Mouse (Mus musculus) midbrain, embryonic 14.5 days (tissue): ENCODE results near the gene Syn3. TPM values are rescaled to one million over a fixed set of nuclear protein-coding genes. Genes with fewer than 3 reads are reported as not detected.
"Not testable (repeated sequence)": the region's sequence is repeated elsewhere in the genome, so short reads cannot be mapped to it uniquely, and the experiment has no call there.

Experiments used
- ATAC-seq: fragments of 200-750 bp; cut with Nextera tagmentation; 2 replicates; pipeline ENCODE4 v1.8.0; 2017; ENCODE audit warnings: moderate number of reproducible peaks, moderate library complexity; ENCODE audit not compliant: low FRiP score, low TSS enrichment
- DNase-seq: peaks from one replicate; pipeline ENCODE4 v3.0.0-alpha.2; 2015
- H3K27ac ChIP-seq: fragments of 300-500 bp; sonication (generic); replicated peaks from 2 replicates; pipeline ENCODE4 v1.5.1; 2014; ENCODE audit warnings: mild to moderate bottlenecking, low read depth, low read length, moderate library complexity
- H3K27me3 ChIP-seq: fragments of 300-500 bp; sonication (generic); 2 replicates; pipeline ENCODE4 v1.6.1; 2014; ENCODE audit warnings: low read length, control low read depth, mixed read lengths; ENCODE audit not compliant: control insufficient read depth, insufficient read depth
- H3K36me3 ChIP-seq: fragments of 300-500 bp; sonication (generic); 2 replicates; pipeline ENCODE4 v1.6.1; 2014; ENCODE audit warnings: low read length, control low read depth; ENCODE audit not compliant: control insufficient read depth, insufficient read depth
- H3K4me1 ChIP-seq: fragments of 300-500 bp; sonication (generic); 2 replicates; pipeline ENCODE4 v1.6.1; 2014; ENCODE audit warnings: mild to moderate bottlenecking, antibody characterized with exemption, low read length, control low read depth; ENCODE audit not compliant: control insufficient read depth, insufficient read depth
- H3K4me2 ChIP-seq: fragments of 300-500 bp; sonication (generic); 2 replicates; pipeline ENCODE4 v1.6.1; 2014; ENCODE audit warnings: mild to moderate bottlenecking, low read length, moderate library complexity
- H3K4me3 ChIP-seq: fragments of 300-500 bp; sonication (generic); replicated peaks from 2 replicates; pipeline ENCODE4 v1.5.1; 2014; ENCODE audit warnings: low read depth, low read length
- H3K9ac ChIP-seq: fragments of 300-500 bp; sonication (generic); replicated peaks from 2 replicates; pipeline ENCODE4 v1.6.1; 2014; ENCODE audit warnings: mild to moderate bottlenecking, low read length, moderate library complexity
- H3K9me3 ChIP-seq: fragments of 300-500 bp; sonication (generic); 2 replicates; pipeline ENCODE4 v1.6.1; 2016; ENCODE audit warnings: low read length, control low read depth, mixed read lengths; ENCODE audit not compliant: control insufficient read depth
- WGBS: fragments of 180-500 bp; shearing (Covaris S2); extraction: QIAGEN DNeasy Blood & Tissue Kit; methylation state at CpG from one replicate; pipeline ENCODE4 v1.1.7; 2014; 5-methylcytosine and 5-hydroxymethylcytosine counted together
- polyA plus RNA-seq: library from polyadenylated mRNA; unstranded; fragments of >200 nt; fragmentation: Nextera tagmentation; extraction: Ambion mirVana; gene quantifications from 2 replicates; pipeline ENCODE4 v1.2.1, GENCODE M21; 2014

The Syn3 gene
- 24.3 and 25.6 TPM in 2 replicates for polyA plus RNA-seq

DNA sequence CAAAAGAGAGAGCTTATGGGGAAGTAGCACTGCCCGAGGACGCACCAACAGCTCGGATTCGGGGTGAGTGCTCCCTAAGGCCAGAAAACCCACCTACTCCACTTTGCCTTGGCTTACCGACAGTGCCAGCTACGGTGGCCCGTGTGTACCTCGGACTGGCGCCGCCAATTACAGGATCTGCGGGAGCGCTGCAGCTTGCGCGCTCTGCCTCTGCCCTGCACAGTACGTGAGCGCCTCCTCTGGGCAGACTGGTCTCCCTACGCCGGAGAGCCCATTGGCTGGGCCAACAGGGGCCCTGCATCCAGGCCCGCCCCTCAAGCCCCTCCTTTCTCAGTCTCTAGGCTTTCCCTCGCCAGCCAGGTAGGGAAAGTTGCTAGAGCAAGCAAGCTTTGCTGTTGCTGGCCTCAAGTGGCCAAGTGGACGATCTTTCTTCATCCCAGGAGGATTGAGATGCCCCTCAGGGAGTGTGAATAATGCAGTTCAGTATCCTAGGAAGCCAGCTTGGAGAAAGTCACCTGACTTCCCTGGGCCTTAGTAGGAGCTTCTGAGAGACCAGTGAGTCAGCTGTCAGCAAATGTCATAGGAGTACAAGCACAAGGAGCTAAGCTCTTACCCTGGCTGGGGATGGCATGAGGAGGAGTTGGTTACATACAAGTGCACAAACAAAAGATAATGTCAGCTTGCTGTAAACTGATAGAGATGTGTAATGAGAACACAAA is at the start of gene Syn3:
Gene Syn3, minus strand, starts transcription at position 224 of the 719 bp plus-strand sequence.
- H3K27ac ChIP-seq, result peak within 1 kb of the TSS; percentile 81
- H3K9me3 ChIP-seq, result no peaks in the 10 kb centered on the region
- H3K27me3 ChIP-seq, result no peaks in the 10 kb centered on the region
- peak within 1 kb of the TSS; percentile 78 for H3K4me2 ChIP-seq
- peaks cover 12% of the 10 kb centered on the region for H3K4me1 ChIP-seq
- H3K36me3 ChIP-seq, result no peaks in the 10 kb centered on the region
- peak; percentile 97 for DNase-seq
- ATAC-seq, result peak; percentile 99
- peak within 1 kb of the TSS; percentile 57 for H3K4me3 ChIP-seq
- peak within 1 kb of the TSS; percentile 74 for H3K9ac ChIP-seq
- under 1% methylated on average over 21 of the region's 21 CpGs for WGBS

DNA sequence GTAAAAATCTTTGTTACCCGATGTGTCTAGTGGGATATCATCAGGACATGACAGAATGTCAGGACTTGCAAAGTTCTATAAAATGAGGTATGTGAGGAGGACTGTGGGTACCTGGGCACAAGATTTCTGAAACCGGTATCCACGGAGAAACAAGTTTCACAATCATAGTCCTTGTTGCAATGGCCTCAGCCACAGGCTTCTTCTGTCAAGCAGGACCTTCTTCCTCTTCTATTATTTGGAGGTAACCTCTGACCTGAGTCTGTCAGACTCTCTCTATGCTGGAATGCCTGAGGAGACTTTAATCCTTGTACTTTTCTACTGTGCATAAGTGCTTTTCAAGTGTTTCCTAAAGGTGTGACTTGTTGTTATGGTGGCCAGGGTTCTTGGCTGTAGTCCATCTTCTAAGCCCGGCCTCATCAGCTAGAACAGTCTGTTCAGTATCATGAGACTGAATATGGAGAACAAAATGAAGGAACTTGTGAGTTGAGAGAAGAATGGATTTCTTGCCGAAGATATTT is 27.7 kb upstream of the Syn3 start:
- H3K27ac ChIP-seq, H3K36me3 ChIP-seq, ATAC-seq, H3K4me3 ChIP-seq, H3K9ac ChIP-seq, H3K4me1 ChIP-seq, H3K4me2 ChIP-seq, H3K27me3 ChIP-seq, DNase-seq, H3K9me3 ChIP-seq: not testable (repeated sequence)
- 77% methylated on average over 3 of the region's 5 CpGs for WGBS

DNA sequence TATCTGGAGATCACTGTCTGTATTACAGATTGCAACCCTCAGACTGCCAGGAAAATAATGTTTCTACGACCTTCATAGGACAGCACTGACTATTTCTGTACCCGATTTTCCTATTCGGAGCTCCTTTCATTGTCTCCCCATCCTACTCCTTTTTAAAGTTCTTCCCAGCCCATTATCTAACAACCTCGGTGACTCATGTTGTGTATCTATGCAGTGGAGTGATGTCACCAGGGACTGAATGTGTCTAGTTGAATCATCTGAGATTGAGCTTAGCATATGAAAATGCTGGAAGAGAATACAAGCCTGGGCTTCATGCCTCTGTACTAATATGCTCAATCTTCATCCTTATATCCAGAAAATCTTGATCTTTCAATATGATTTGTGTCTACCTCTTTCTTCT is 15.1 kb upstream of the Syn3 start:
- no peak overlapping the region for H3K9ac ChIP-seq
- WGBS, result 88% methylated on average over 4 of the region's 4 CpGs
- no peak for DNase-seq

DNA sequence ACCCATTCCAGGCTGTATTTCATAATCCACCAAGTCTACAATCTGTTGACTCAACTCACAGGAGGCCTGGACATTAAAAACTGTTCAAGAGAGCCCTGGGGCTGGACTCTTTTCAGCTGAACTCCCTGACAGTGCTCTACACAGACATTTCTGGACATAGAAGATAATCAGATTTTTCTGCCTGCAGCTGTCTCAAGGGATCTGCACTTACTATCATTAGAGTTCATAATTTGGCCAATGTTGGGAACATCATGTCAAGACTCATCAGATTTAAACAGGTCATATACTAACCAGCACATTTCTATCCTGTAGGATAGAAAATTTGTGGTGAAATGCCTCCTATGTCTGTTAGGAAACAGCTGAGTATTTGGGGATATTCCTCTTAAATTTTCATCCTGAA is 12.2 kb upstream of the Syn3 start:
- no peak overlapping the region for H3K9ac ChIP-seq
- H3K4me3 ChIP-seq, result no peak overlapping the region
- H3K36me3 ChIP-seq, result no peaks in the 10 kb centered on the region

More for the DNA sequence above, 15.1 kb upstream of the Syn3 start:
- no peaks in the 10 kb centered on the region for H3K36me3 ChIP-seq
- ATAC-seq, result no peak
- no peak overlapping the region for H3K27ac ChIP-seq
- H3K4me3 ChIP-seq, result no peak overlapping the region
- H3K4me1 ChIP-seq, result no peaks in the 10 kb centered on the region
- peaks cover 2% of the 10 kb centered on the region; the same call in 1 of the 2 replicates for H3K9me3 ChIP-seq
- no peaks in the 10 kb centered on the region for H3K27me3 ChIP-seq
- no peak overlapping the region for H3K4me2 ChIP-seq

DNA sequence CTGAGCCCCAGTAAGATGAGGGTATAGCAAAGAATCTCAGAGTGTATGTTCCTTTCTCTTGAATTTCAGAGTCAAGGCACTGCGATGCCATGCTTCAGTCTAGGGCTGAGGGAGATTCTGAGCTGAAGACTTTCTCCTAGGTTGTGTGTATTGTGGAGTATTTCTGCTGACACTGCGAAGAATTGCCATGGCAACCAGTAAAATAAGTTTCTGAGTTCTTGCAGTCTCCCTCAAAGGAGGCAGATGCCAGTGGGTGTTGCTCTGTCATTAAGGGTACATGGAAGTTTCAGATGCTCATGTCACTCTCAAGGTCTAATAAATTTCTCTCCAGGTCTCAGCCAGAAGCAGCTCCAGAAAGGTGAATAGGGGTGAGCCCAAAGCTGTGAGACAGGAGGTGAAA is 3.4 kb upstream of the Syn3 start:
- H3K9me3 ChIP-seq, result no peaks in the 10 kb centered on the region
- 83% methylated on average over 2 of the region's 2 CpGs for WGBS
- H3K9ac ChIP-seq, result no peak overlapping the region

More for the DNA sequence above, 12.2 kb upstream of the Syn3 start:
- Histone ChIP-seq H3K27me3 (no peaks in the 10 kb centered on the region), H3K4me1 (no peaks in the 10 kb centered on the region), H3K4me2 (no peak overlapping the region), H3K27ac (no peak overlapping the region), H3K9me3 (peaks cover 2% of the 10 kb centered on the region; the same call in 1 of the 2 replicates)
- DNase-seq, result no peak
- ATAC-seq, result no peak

DNA sequence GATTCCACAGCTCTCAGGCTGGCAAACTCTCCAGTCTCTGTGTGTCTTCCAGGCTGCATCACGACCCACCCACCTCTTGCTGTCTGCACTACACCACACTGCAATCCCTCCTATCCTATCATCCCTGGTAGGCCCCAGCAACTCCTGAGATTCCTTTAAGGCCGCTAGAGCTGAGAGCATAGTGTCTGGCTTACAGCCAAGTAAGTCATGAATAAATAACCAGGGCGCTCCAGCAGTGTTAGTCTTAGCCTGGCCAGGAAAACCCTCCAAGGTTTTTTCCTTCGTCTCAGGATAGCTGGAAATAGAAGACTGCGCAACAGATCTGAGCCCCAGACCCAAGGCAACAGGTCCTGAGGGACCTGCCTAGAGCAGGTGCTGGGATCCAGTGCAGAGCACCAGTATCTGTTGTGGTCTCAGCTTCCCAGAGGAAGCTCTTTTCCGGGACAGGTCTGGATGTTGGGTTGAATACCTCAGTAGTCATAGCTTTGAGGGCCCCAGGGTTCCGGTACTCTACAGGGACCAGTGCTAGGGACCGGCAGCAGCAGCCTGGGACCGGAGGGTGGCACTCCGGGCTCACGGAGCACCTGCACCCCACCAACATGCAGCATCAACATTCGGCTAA is 534 bp downstream of the Syn3 start:
- peak overlapping the region; percentile 57 for H3K4me3 ChIP-seq
- peak; percentile 76 for ATAC-seq

More for the DNA sequence above, 3.4 kb upstream of the Syn3 start:
- Histone ChIP-seq H3K4me3 (no peak overlapping the region), H3K4me2 (no peak overlapping the region), H3K27ac (no peak overlapping the region), H3K27me3 (no peaks in the 10 kb centered on the region), H3K36me3 (no peaks in the 10 kb centered on the region), H3K4me1 (peaks cover 12% of the 10 kb centered on the region)
- ATAC-seq (no peak), DNase-seq (no peak)

DNA sequence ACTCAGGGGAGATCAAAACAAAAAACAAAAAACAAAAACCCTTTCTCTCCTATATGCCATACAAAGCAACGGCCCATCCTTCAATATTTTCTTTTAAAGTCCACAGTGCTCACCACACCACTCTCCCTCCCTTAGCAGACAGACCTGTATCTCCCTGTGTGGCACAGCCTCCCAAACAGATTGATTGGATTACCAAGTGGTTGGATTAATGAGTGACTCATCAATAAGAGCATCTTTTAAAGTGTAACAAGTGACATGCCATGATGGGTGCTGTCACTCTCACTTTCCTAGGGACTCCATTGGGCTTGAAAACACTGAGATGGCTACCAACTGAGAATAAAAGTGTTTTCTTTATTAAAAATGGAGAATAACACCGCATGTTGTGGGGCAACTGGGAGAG is 2.8 kb downstream of the Syn3 start:
- H3K4me1 ChIP-seq, result peaks cover 12% of the 10 kb centered on the region
- no peak overlapping the region; the same call in 1 of the 2 replicates for H3K9ac ChIP-seq
- WGBS, result 90% methylated on average over 2 of the region's 2 CpGs
- H3K27me3 ChIP-seq, result no peaks in the 10 kb centered on the region
- no peak overlapping the region for H3K4me3 ChIP-seq
- no peak for DNase-seq
- H3K4me2 ChIP-seq, result no peak overlapping the region
- no peaks in the 10 kb centered on the region for H3K36me3 ChIP-seq
- H3K9me3 ChIP-seq, result no peaks in the 10 kb centered on the region
- ATAC-seq, result no peak
- H3K27ac ChIP-seq, result no peak overlapping the region

More for the DNA sequence above, 534 bp downstream of the Syn3 start:
- Histone ChIP-seq H3K27ac (peak overlapping the region; percentile 81), H3K9ac (peak overlapping the region; percentile 74), H3K36me3 (no peaks in the 10 kb centered on the region), H3K4me2 (peak overlapping the region; percentile 78), H3K9me3 (no peaks in the 10 kb centered on the region), H3K27me3 (no peaks in the 10 kb centered on the region), H3K4me1 (peaks cover 12% of the 10 kb centered on the region)
- under 1% methylated on average over 12 of the region's 12 CpGs for WGBS
- DNase-seq, result peak; percentile 88

DNA sequence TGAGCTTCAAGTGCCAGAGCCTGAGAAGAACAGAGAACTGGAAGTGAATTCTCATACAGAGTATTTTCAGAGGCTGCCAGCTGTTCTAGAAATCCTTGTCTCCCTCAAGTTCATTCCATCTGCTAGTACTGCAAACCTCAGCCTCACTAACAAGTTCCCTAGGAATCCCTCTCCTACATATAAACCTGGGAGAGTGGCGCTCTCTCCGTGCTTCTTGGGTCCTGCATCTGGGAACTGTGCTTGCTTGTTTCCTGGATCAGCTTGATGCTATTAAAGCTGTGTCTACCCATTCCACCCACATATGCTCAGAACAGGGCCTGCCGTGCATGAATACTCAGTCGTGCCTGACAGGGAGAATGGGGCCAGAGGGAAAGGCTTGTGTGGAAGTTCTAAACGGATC is 5.6 kb downstream of the Syn3 start:
- no peak overlapping the region for H3K4me3 ChIP-seq
- 73% methylated on average over 5 of the region's 5 CpGs for WGBS
- no peaks in the 10 kb centered on the region for H3K36me3 ChIP-seq
- H3K27ac ChIP-seq, result no peak overlapping the region
- H3K4me2 ChIP-seq, result no peak overlapping the region
- peaks cover 24% of the 10 kb centered on the region for H3K4me1 ChIP-seq
- ATAC-seq, result no peak
- no peak overlapping the region for H3K9ac ChIP-seq
- no peaks in the 10 kb centered on the region for H3K27me3 ChIP-seq
- H3K9me3 ChIP-seq, result no peaks in the 10 kb centered on the region
- DNase-seq, result no peak
